Mouse (Mus musculus): Measurements from ENCODE around the gene Tmem151a. TPM values are rescaled to one million over a fixed set of nuclear protein-coding genes. Genes with fewer than 3 reads are reported as not detected.

The Tmem151a gene
- total and polyA plus RNA-seq, 3 experiments, result not detected

DNA sequence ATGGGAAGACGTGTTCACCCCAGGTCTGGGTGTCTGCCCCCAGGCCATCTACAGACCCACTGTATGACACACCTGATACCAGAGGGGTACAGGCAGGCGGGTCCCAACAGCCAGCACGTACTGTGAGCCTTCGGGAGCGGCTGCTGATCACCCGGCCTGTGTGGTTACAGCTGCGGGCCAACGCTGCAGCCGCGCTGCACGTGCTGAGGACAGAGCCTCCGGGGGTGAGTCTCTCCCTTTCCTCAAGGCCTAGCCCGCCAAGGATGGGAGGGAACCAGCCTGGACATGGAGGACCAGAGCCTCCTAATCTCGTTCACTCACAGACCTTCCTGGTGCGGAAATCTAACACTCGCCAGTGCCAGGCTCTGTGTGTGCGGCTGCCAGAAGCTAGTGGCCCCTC is 34.3 kb downstream of the Tmem151a start:
- H3K36me3 ChIP-seq (replicated peaks in 1 of 2; ENCODE audit: control insufficient read depth in 1 of 2, insufficient read depth in 1 of 2, low read length in 1 of 2), result peaks cover 36 to 84% of the 10 kb centered on the region in 2 experiments

DNA sequence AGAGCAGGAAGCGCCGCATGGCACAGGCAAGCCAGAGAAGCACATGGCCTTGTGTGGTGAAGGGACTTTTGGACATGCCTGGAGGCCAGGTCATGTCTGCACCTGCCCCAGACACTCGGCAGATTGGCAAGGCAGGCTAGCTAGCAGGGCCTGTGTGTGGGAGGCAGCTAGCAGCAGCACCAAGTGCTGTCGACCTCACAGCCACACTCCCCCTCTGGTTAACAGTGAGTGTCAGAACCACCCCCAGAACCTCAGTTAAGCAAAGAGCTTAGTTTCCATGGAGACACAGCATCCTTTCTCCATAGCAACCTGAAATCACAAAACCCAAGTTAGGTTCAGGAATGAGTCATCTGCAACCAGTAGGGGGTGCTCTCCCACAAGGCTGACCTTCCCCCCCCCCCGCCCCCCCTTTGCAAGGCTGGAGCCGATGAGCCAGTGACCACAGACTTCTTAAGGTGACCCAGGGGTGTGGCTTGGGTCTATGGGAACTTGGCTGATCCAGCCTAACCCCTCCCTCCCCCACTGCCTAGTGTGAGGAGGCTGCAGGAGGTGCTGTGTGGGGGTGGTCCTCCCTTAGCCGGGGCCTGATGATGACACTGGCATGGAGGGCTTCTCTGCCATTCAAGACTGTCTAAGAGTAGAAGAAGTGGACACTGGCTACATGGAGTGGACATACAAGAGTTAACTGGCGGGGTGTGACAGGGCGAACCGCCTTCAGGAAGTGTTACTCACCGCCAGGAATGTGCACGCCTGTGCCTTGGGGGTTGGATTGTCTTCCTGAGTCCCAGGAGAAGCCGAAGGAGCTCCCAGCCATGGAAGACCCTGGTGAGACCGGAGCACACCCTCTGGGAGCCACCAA is 35.1 kb downstream of the Tmem151a start, which contains the start of gene Rin1:
Gene Rin1 (plus strand): TSS at position 435 of the 859 bp plus-strand sequence.
- Histone ChIP-seq H3K27ac (ENCODE audit: insufficient read depth, low read depth) (peak within 1 kb of the TSS; percentile 31; the same call in 1 of the 2 replicates), H3K36me3 (replicated peaks in 1 of 2; ENCODE audit: control insufficient read depth in 1 of 2, insufficient read depth in 1 of 2, low read length in 1 of 2) (peaks cover 42 to 89% of the 10 kb centered on the region in 2 experiments), H3K27me3 (replicated peaks) (no peaks in the 10 kb centered on the region), H3K9me3 (replicated peaks; ENCODE audit: low read length) (no peaks in the 10 kb centered on the region), H3K9ac (ENCODE audit: insufficient read depth, low read depth) (no peak within 1 kb of the TSS), H3K4me1 (ENCODE audit: control insufficient read depth in 1 of 2, insufficient read depth in 2 of 2) (peaks cover 12 to 19% of the 10 kb centered on the region in 2 experiments), H3K79me2 (replicated peaks; ENCODE audit: control insufficient read depth, extremely low read depth, insufficient read depth, poor library complexity, severe bottlenecking) (no peaks in the 10 kb centered on the region), H3K4me2 (ENCODE audit: insufficient read depth, low read depth, poor library complexity, severe bottlenecking) (no peak within 1 kb of the TSS), H3K4me3 (replicated peaks in 1 of 3; ENCODE audit: low read depth in 2 of 3, low read length in 2 of 3, poor library complexity in 1 of 3) (no peak within 1 kb of the TSS)
- peak; percentile 70 for DNase-seq (ENCODE audit: extremely low read depth)
- TF ChIP-seq SIN3A (IDR thresholded peaks at IDR 0.05; ENCODE audit: low read length) (0 out of 2 replicates have a peak, but pooled peaks have one; percentile 33), UBTF (IDR thresholded peaks at IDR 0.05; ENCODE audit: low read depth, low read length) (no peak), IRF4 (IDR thresholded peaks at IDR 0.05; ENCODE audit: low read depth, low read length) (peak; percentile 76), MXI1 (IDR thresholded peaks at IDR 0.05; ENCODE audit: low read depth, low read length) (peak; percentile 73), TCF12 (IDR thresholded peaks at IDR 0.05; ENCODE audit: low read depth, low read length) (no peak; the same call in 1 of the 2 replicates), MAX (IDR thresholded peaks at IDR 0.05; ENCODE audit: low read length) (peak; percentile 75), MYC (IDR thresholded peaks at IDR 0.05; ENCODE audit: low read depth, low read length) (peak; percentile 80), CTCF (conservative IDR thresholded peaks at IDR 0.05 in 1 of 2, IDR thresholded peaks at IDR 0.05 in 1 of 2; ENCODE audit: low read depth in 2 of 2, low read length in 2 of 2) (peak in 1 of 2 experiments; percentile 58; a peak in 2 of 4 replicates), RAD21 (IDR thresholded peaks at IDR 0.05; ENCODE audit: low read depth, low read length) (peak; percentile 5), POLR2AphosphoS2 (IDR thresholded peaks at IDR 0.05; ENCODE audit: low read depth, low read length) (no peak), MAZ (IDR thresholded peaks at IDR 0.05; ENCODE audit: low read depth, low read length) (0 out of 2 replicates have a peak, but pooled peaks have one; percentile 45)
- in situ Hi-C loops (cut with MboI; ENCODE audit: low pct_ligation_motif_present, low pct_unique_long_range_greater_than_20kb, low sequenced_read_pairs), result no loop called here
- dilution Hi-C loops (cut with MboI; ENCODE audit: extremely low pct_ligation_motif_present, extremely low pct_unique_long_range_greater_than_20kb, low sequenced_read_pairs), result no loop called here

More for the DNA sequence above, 34.3 kb downstream of the Tmem151a start:
- TF ChIP-seq TBP (conservative IDR thresholded peaks at IDR 0.05; ENCODE audit: low read depth, low read length), result no peak
- TF ChIP-seq ZMIZ1 (IDR thresholded peaks at IDR 0.05; ENCODE audit: low read depth, low read length), result no peak
- TF ChIP-seq POLR2AphosphoS2 (IDR thresholded peaks at IDR 0.05; ENCODE audit: low read depth, low read length), result no peak
- TF ChIP-seq EP300 (IDR thresholded peaks at IDR 0.05; ENCODE audit: low read length), result no peak
- no peak for TF ChIP-seq MEF2A (IDR thresholded peaks at IDR 0.05; ENCODE audit: borderline replicate concordance, low read depth, low read length)
- TF ChIP-seq KAT2A (IDR thresholded peaks at IDR 0.05; ENCODE audit: insufficient replicate concordance, low read length), result no peak
- TF ChIP-seq UBTF (IDR thresholded peaks at IDR 0.05; ENCODE audit: low read depth, low read length), result no peak
- TF ChIP-seq CTCF (conservative IDR thresholded peaks at IDR 0.05 in 1 of 2, IDR thresholded peaks at IDR 0.05 in 1 of 2; ENCODE audit: low read depth in 2 of 2, low read length in 2 of 2), result no peak
- no peak for TF ChIP-seq MXI1 (IDR thresholded peaks at IDR 0.05; ENCODE audit: low read depth, low read length)
- no peak for TF ChIP-seq RAD21 (IDR thresholded peaks at IDR 0.05; ENCODE audit: low read depth, low read length)
- TF ChIP-seq JUN (IDR thresholded peaks at IDR 0.05; ENCODE audit: insufficient read depth, low read depth, low read length), result no peak
- no peak for TF ChIP-seq GABPA (IDR thresholded peaks at IDR 0.05; ENCODE audit: insufficient replicate concordance, low read depth, low read length)
- Histone ChIP-seq H3K79me2 (replicated peaks; ENCODE audit: control insufficient read depth, extremely low read depth, insufficient read depth, poor library complexity, severe bottlenecking) (no peaks in the 10 kb centered on the region), H3K4me3 (replicated peaks in 1 of 3; ENCODE audit: low read depth in 2 of 3, low read length in 2 of 3, poor library complexity in 1 of 3) (no peak overlapping the region), H3K9me3 (replicated peaks; ENCODE audit: low read length) (no peaks in the 10 kb centered on the region), H3K27ac (ENCODE audit: insufficient read depth, low read depth) (no peak overlapping the region), H3K4me2 (ENCODE audit: insufficient read depth, low read depth, poor library complexity, severe bottlenecking) (no peak overlapping the region), H3K9ac (ENCODE audit: insufficient read depth, low read depth) (no peak overlapping the region), H3K27me3 (replicated peaks) (no peaks in the 10 kb centered on the region), H3K4me1 (ENCODE audit: control insufficient read depth in 1 of 2, insufficient read depth in 2 of 2) (peaks cover 12 to 19% of the 10 kb centered on the region in 2 experiments)
- in situ Hi-C loops (cut with MboI; ENCODE audit: low pct_ligation_motif_present, low pct_unique_long_range_greater_than_20kb, low sequenced_read_pairs) (no loop called here), dilution Hi-C loops (cut with MboI; ENCODE audit: extremely low pct_ligation_motif_present, extremely low pct_unique_long_range_greater_than_20kb, low sequenced_read_pairs) (no loop called here)
- no peak for DNase-seq (ENCODE audit: extremely low read depth)
